ENCODE assay signal across 35 mouse cellular contexts in genomic region chr1:141097575-141097974, GRCm38 (mm10).
"Had no signal": no experiment of that assay in that cellular context is flagged by ENCODE, and none has a peak within 500 bp of the region (broad histone marks: within the 10 kb centered on the region; RNA-seq: fewer than 3 reads in every experiment).

No protein-coding gene starts in this region.

- H3K4me2 ChIP-seq: heart, embryonic 11.5 days; heart, embryonic 12.5 days; heart, embryonic 13.5 days; heart, embryonic 15.5 days; hindbrain, embryonic 12.5 days; hindbrain, embryonic 13.5 days; hindbrain, embryonic 14.5 days; hindbrain, embryonic 15.5 days; intestine, embryonic 15.5 days; kidney, embryonic 15.5 days had no signal

- ATAC-seq: hindbrain, embryonic 16.5 days; hindbrain, postnatal 0 days; inflammation-experienced regulatory T-cells, adult 6 months; intestine, embryonic 15.5 days; intestine, embryonic 16.5 days; intestine, postnatal 0 days had no signal

- DNase-seq: heart, postnatal 10 days; heart, postnatal 14 days; heart, postnatal 36 days; heart, postnatal 4 days; kidney, adult 11 months; kidney, adult 18-20 months; kidney, adult 2 months; kidney, adult 8-10 months; kidney, adult 9 months; kidney, postnatal 10 days; kidney, postnatal 14 days; kidney, postnatal 25 days; kidney, postnatal 36 days; kidney, postnatal 4 days; layer of hippocampus, adult 9-11 months; layer of hippocampus, postnatal 36 days had no signal

- H3K4me1 ChIP-seq: heart, embryonic 12.5 days; heart, embryonic 13.5 days; heart, embryonic 15.5 days; hindbrain, embryonic 10.5 days; hindbrain, embryonic 12.5 days; hindbrain, embryonic 13.5 days; hindbrain, embryonic 15.5 days; intestine, embryonic 15.5 days; kidney, embryonic 15.5 days had no signal

- H3K4me3 ChIP-seq: heart, embryonic 12.5 days; heart, embryonic 13.5 days; heart, embryonic 15.5 days; hindbrain, embryonic 10.5 days; hindbrain, embryonic 12.5 days; hindbrain, embryonic 13.5 days; hindbrain, embryonic 15.5 days; intestine, embryonic 15.5 days; kidney, embryonic 15.5 days; layer of hippocampus, adult 2 months; left cerebral cortex, adult 2 months had no signal

- H3K9ac ChIP-seq: heart, embryonic 12.5 days; heart, embryonic 13.5 days; heart, embryonic 15.5 days; hindbrain, embryonic 12.5 days; hindbrain, embryonic 13.5 days; hindbrain, embryonic 14.5 days; hindbrain, embryonic 15.5 days; intestine, embryonic 15.5 days; kidney, embryonic 15.5 days had no signal

- H3K27me3 ChIP-seq: heart, embryonic 12.5 days; heart, embryonic 13.5 days; heart, embryonic 15.5 days; hindbrain, embryonic 12.5 days; hindbrain, embryonic 13.5 days; hindbrain, embryonic 15.5 days; intestine, embryonic 15.5 days; kidney, embryonic 15.5 days had no signal

- H3K36me3 ChIP-seq: heart, embryonic 12.5 days; heart, embryonic 13.5 days; heart, embryonic 15.5 days; hindbrain, embryonic 10.5 days; hindbrain, embryonic 12.5 days; hindbrain, embryonic 13.5 days; hindbrain, embryonic 15.5 days; intestine, embryonic 15.5 days; kidney, embryonic 15.5 days had no signal

- H3K9me3 ChIP-seq: heart, embryonic 12.5 days; heart, embryonic 13.5 days; heart, embryonic 15.5 days; hindbrain, embryonic 10.5 days; hindbrain, embryonic 12.5 days; hindbrain, embryonic 13.5 days; hindbrain, embryonic 15.5 days; intestine, embryonic 15.5 days; kidney, embryonic 15.5 days had no signal

- H3K27ac ChIP-seq: heart, embryonic 13.5 days; heart, embryonic 15.5 days; hindbrain, embryonic 10.5 days; hindbrain, embryonic 12.5 days; hindbrain, embryonic 13.5 days; hindbrain, embryonic 14.5 days; hindbrain, embryonic 15.5 days; hindbrain, postnatal 0 days; intestine, embryonic 15.5 days; kidney, embryonic 15.5 days; kidney, postnatal 0 days; layer of hippocampus, adult 2 months; left cerebral cortex, adult 2 months had no signal
